In genomic region chr16:86806374-86806773, GRCm38 (mm10) we compare ENCODE assay signal across 15 mouse cellular contexts.
"Had no signal": no experiment of that assay in that cellular context is flagged by ENCODE, and none has a peak within 500 bp of the region (broad histone marks: within the 10 kb centered on the region; RNA-seq: fewer than 3 reads in every experiment).

No protein-coding gene starts in this region.

- H3K27me3 ChIP-seq: limb, embryonic 13.5 days; liver, embryonic 15.5 days; neural tube, embryonic 15.5 days had no signal

- H3K27ac ChIP-seq: layer of hippocampus, adult 2 months; limb, embryonic 13.5 days; liver, embryonic 15.5 days; midbrain, embryonic 10.5 days; neural tube, embryonic 15.5 days had no signal

- H3K9me3 ChIP-seq: limb, embryonic 13.5 days; liver, embryonic 15.5 days; midbrain, embryonic 10.5 days; neural tube, embryonic 15.5 days had no signal

- H3K4me1 ChIP-seq: limb, embryonic 13.5 days; liver, embryonic 15.5 days; midbrain, embryonic 10.5 days; neural tube, embryonic 15.5 days had no signal

- H3K36me3 ChIP-seq: limb, embryonic 13.5 days; liver, embryonic 15.5 days; midbrain, embryonic 10.5 days; neural tube, embryonic 15.5 days had no signal

- H3K4me2 ChIP-seq: limb, embryonic 13.5 days; liver, embryonic 11.5 days; liver, embryonic 15.5 days; lung, embryonic 14.5 days; neural tube, embryonic 15.5 days had no signal

- H3K9ac ChIP-seq: limb, embryonic 13.5 days; liver, embryonic 15.5 days; lung, embryonic 14.5 days; neural tube, embryonic 15.5 days had no signal

- DNase-seq: left cerebral cortex, postnatal 4 days; lung, embryonic 14.5 days; lung, postnatal 10 days; lung, postnatal 4 days; midbrain, embryonic 14.5 days; right cerebral cortex, adult 18-20 months; right cerebral cortex, postnatal 25 days; thymus, postnatal 36 days had no signal

- H3K4me3 ChIP-seq: layer of hippocampus, adult 2 months; limb, embryonic 13.5 days; liver, embryonic 15.5 days; midbrain, embryonic 10.5 days; myocyte; neural tube, embryonic 15.5 days had no signal
